Mouse (Mus musculus): ENCODE results near the gene Ptprn2.

The Ptprn2 gene

GRCm38 (mm10) chr12:116485591-116486403 lies at the start of gene Ptprn2:
Gene Ptprn2 (plus strand): TSS chr12:116485720.
- peak; percentile 8 for DNase-seq (ENCODE audit: extremely low spot score, low read depth, low spot score)

GRCm38 (mm10) chr12:116436125-116436524 lies 49.4 kb upstream of the Ptprn2 start:
- DNase-seq (ENCODE audit: extremely low spot score, low read depth, low spot score): no peak

GRCm38 (mm10) chr12:116438591-116438990 lies 46.9 kb upstream of the Ptprn2 start:
- DNase-seq (ENCODE audit: extremely low spot score, low read depth, low spot score): no peak

- no peak for DNase-seq (ENCODE audit: extremely low spot score, low read depth, low spot score)
Observed at GRCm38 (mm10) chr12:116442184-116442583, 43.3 kb upstream of the Ptprn2 start.

- DNase-seq (ENCODE audit: extremely low spot score, low read depth, low spot score): no peak
Observed at GRCm38 (mm10) chr12:116449536-116449935, 36.0 kb upstream of the Ptprn2 start.

- DNase-seq (ENCODE audit: extremely low spot score, low read depth, low spot score): no peak
Observed at GRCm38 (mm10) chr12:116460379-116461065, 25.0 kb upstream of the Ptprn2 start.

- no peak for DNase-seq (ENCODE audit: extremely low spot score, low read depth, low spot score)
Observed at GRCm38 (mm10) chr12:116467030-116467429, 18.5 kb upstream of the Ptprn2 start.

- no peak for DNase-seq (ENCODE audit: extremely low spot score, low read depth, low spot score)
Observed at GRCm38 (mm10) chr12:116468348-116468747, 17.2 kb upstream of the Ptprn2 start.

- DNase-seq (ENCODE audit: extremely low spot score, low read depth, low spot score): no peak
Observed at GRCm38 (mm10) chr12:116469096-116469495, 16.4 kb upstream of the Ptprn2 start.

- DNase-seq (ENCODE audit: extremely low spot score, low read depth, low spot score): no peak
Observed at GRCm38 (mm10) chr12:116473264-116473663, 12.3 kb upstream of the Ptprn2 start.

GRCm38 (mm10) chr12:116473761-116474160 lies 11.8 kb upstream of the Ptprn2 start:
- no peak for DNase-seq (ENCODE audit: extremely low spot score, low read depth, low spot score)

- no peak for DNase-seq (ENCODE audit: extremely low spot score, low read depth, low spot score)
Observed at GRCm38 (mm10) chr12:116474676-116475075, 10.8 kb upstream of the Ptprn2 start.

- no peak for DNase-seq (ENCODE audit: extremely low spot score, low read depth, low spot score)
Observed at GRCm38 (mm10) chr12:116478771-116479170, 6.7 kb upstream of the Ptprn2 start.

- no peak for DNase-seq (ENCODE audit: extremely low spot score, low read depth, low spot score)
Observed at GRCm38 (mm10) chr12:116481921-116482320, 3.6 kb upstream of the Ptprn2 start.

- DNase-seq (ENCODE audit: extremely low spot score, low read depth, low spot score): no peak
Observed at GRCm38 (mm10) chr12:116483581-116483980, 1.9 kb upstream of the Ptprn2 start.

- DNase-seq (ENCODE audit: extremely low spot score, low read depth, low spot score): no peak
Observed at GRCm38 (mm10) chr12:116484991-116485390, 529 bp upstream of the Ptprn2 start.

GRCm38 (mm10) chr12:116486404-116486730 lies 847 bp downstream of the Ptprn2 start:
- no peak for DNase-seq (ENCODE audit: extremely low spot score, low read depth, low spot score)

- DNase-seq (ENCODE audit: extremely low spot score, low read depth, low spot score): no peak
Observed at GRCm38 (mm10) chr12:116488836-116489235, 3.3 kb downstream of the Ptprn2 start.

GRCm38 (mm10) chr12:116490575-116491356 lies 5.2 kb downstream of the Ptprn2 start:
- DNase-seq (ENCODE audit: extremely low spot score, low read depth, low spot score): no peak

- DNase-seq (ENCODE audit: extremely low spot score, low read depth, low spot score): no peak
Observed at GRCm38 (mm10) chr12:116498666-116499065, 13.1 kb downstream of the Ptprn2 start.

GRCm38 (mm10) chr12:116500652-116501051 lies 15.1 kb downstream of the Ptprn2 start:
- DNase-seq (ENCODE audit: extremely low spot score, low read depth, low spot score): no peak

GRCm38 (mm10) chr12:116512482-116512881 lies 27.0 kb downstream of the Ptprn2 start:
- no peak for DNase-seq (ENCODE audit: extremely low spot score, low read depth, low spot score)

Measured in hindlimb bud, embryonic 11.5 days (tissue).